Mouse (Mus musculus) neural tube, embryonic 14.5 days (tissue): ENCODE data around the gene Ubac2. TPM values are rescaled to one million over a fixed set of nuclear protein-coding genes. Genes with fewer than 3 reads are reported as not detected.

Source experiments
- ATAC-seq: fragments of 200-750 bp; cut with Nextera tagmentation; 2 replicates; pipeline ENCODE4 v1.8.0; 2017; ENCODE audit warnings: low read depth, mild to moderate bottlenecking, moderate TSS enrichment, moderate library complexity
- H3K27ac ChIP-seq: fragments of 300-500 bp; sonication (generic); 2 replicates; pipeline ENCODE4 v1.5.1; 2014; ENCODE audit warnings: low read depth, mild to moderate bottlenecking, control low read depth, low read length, moderate library complexity, mixed read lengths
- H3K27me3 ChIP-seq: fragments of 300-500 bp; sonication (generic); 2 replicates; pipeline ENCODE4 v1.6.1; 2014; ENCODE audit warnings: low read length; ENCODE audit not compliant: control insufficient read depth, insufficient read depth
- H3K36me3 ChIP-seq: fragments of 300-500 bp; sonication (generic); 2 replicates; pipeline ENCODE4 v1.6.1; 2014; ENCODE audit warnings: low read length, mixed read lengths; ENCODE audit not compliant: control insufficient read depth, insufficient read depth
- H3K4me1 ChIP-seq: fragments of 300-500 bp; sonication (generic); 2 replicates; pipeline ENCODE4 v1.6.1; 2014; ENCODE audit warnings: low read length; ENCODE audit not compliant: control insufficient read depth, insufficient read depth
- H3K4me2 ChIP-seq: fragments of 300-500 bp; sonication (generic); 2 replicates; pipeline ENCODE4 v1.6.1; 2014; ENCODE audit warnings: mild to moderate bottlenecking, low read depth, low read length, control low read depth
- H3K4me3 ChIP-seq: fragments of 300-500 bp; sonication (generic); 2 replicates; pipeline ENCODE4 v1.5.1; 2014; ENCODE audit warnings: low read depth, low read length, control low read depth, mixed read lengths
- H3K9ac ChIP-seq: fragments of 300-500 bp; sonication (generic); replicated peaks from 2 replicates; pipeline ENCODE4 v1.6.1; 2014; ENCODE audit warnings: low read depth, mild to moderate bottlenecking, control low read depth, low read length, mixed read lengths
- H3K9me3 ChIP-seq: fragments of 300-500 bp; sonication (generic); 2 replicates; pipeline ENCODE4 v1.6.1; 2016; ENCODE audit warnings: low read length; ENCODE audit not compliant: control insufficient read depth
- WGBS: fragments of 180-500 bp; shearing (Covaris S2); extraction: QIAGEN DNeasy Blood & Tissue Kit; methylation state at CpG from one replicate; pipeline ENCODE4 v1.1.7; 2014; 5-methylcytosine and 5-hydroxymethylcytosine counted together
- polyA plus RNA-seq: library from polyadenylated mRNA; unstranded; fragments of >200 nt; fragmentation: Nextera tagmentation; extraction: Ambion mirVana; gene quantifications from 2 replicates; pipeline ENCODE4 v1.2.1, GENCODE M21; 2014

The Ubac2 gene
- polyA plus RNA-seq, 1 experiment from 2014 or later = 48.7 TPM

DNA sequence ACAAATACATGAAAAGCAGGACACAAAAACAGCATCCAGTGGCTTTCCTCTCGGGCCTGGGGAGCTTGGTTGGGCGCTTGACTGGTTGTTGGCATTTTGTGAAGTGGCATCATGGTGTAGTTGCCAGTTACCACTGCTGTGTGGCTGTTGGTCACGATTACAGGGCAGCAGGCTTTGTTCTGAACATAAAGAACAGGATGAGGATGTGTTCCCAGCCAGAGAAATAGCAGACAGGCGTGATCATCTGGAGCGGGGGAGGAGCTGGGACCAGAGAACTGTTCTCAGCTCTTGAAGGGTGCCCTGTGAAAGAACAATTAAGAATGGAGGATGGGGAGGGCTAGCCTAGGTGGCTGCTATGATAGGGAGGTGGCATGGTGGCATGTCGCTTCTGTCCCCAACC, 48.5 kb downstream of the Ubac2 start:
- no peaks in the 10 kb centered on the region for H3K27me3 ChIP-seq
- H3K27ac ChIP-seq = no peak overlapping the region
- ATAC-seq = no peak
- no peaks in the 10 kb centered on the region for H3K9me3 ChIP-seq
- no peak overlapping the region for H3K9ac ChIP-seq
- H3K4me2 ChIP-seq = no peak overlapping the region
- H3K4me1 ChIP-seq = no peaks in the 10 kb centered on the region
- no peak overlapping the region for H3K4me3 ChIP-seq
- H3K36me3 ChIP-seq = no peaks in the 10 kb centered on the region
- WGBS = 84% methylated on average over 6 of the region's 6 CpGs

DNA sequence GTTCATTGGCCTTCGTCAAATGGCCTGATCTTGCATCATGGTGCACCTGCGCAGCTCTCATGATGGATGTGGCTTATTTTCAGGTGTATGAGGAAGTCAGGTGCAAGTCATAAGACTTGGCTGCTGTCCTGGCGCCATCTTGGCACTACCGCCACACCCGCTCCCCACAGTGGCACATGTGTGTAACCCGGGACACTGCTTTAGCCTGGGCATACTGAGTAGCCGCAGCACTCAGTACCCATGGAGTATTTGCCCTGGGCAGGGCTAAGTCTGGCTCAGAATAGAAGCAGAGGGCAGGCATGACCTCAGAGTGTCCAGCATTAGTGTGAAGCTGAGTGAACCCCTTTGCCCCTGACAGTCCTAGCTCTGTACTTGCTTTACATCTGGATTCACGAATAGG, 49.0 kb downstream of the Ubac2 start:
- no peak overlapping the region for H3K9ac ChIP-seq
- no peak overlapping the region for H3K4me2 ChIP-seq
- WGBS = 96% methylated on average over 8 of the region's 8 CpGs
- no peak for ATAC-seq
- H3K36me3 ChIP-seq = no peaks in the 10 kb centered on the region
- no peaks in the 10 kb centered on the region for H3K4me1 ChIP-seq
- H3K27ac ChIP-seq = no peak overlapping the region
- H3K4me3 ChIP-seq = no peak overlapping the region
- H3K9me3 ChIP-seq = no peaks in the 10 kb centered on the region
- no peaks in the 10 kb centered on the region for H3K27me3 ChIP-seq

DNA sequence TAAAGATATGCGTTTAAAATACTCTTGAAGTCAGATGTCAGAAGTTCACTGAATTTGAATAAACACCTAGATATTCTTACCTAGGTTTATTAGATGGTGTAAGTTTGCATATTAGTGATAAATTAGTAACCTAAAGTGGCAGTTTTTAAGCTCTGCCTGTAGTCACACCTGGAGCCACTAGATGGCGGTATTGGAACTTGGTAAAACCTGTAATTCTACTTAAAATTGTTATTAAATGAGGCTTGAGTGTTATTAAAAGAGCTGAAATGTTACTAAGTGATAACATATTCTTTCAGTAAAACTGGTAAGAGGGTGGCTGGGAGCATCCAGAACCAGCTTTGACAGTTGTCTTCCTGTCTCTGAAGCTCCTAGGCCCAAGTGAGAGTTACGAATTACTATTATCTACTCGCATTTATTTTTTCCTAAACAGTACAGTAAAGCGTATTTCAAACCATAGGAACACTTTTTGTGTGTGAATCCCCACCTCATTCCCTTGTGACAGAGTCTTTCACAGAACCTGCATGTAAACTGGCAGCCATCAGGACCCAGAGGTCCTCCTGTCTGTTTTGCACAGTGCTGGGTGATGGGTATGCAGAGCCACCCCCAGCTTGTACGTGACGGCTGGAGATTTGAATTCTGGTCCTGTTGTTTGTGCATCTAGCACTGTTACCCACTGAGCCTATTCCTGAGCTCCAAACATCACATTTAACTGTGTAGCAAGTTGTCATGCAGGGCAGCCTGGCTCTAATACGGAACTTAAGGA, 50.1 kb downstream of the Ubac2 start:
- Histone ChIP-seq H3K27me3 (no peaks in the 10 kb centered on the region), H3K4me2 (no peak overlapping the region), H3K9ac (no peak overlapping the region), H3K27ac (no peak overlapping the region), H3K36me3 (no peaks in the 10 kb centered on the region), H3K4me1 (no peaks in the 10 kb centered on the region), H3K4me3 (no peak overlapping the region), H3K9me3 (no peaks in the 10 kb centered on the region)
- WGBS = 69% methylated on average over 8 of the region's 8 CpGs
- ATAC-seq = no peak

DNA sequence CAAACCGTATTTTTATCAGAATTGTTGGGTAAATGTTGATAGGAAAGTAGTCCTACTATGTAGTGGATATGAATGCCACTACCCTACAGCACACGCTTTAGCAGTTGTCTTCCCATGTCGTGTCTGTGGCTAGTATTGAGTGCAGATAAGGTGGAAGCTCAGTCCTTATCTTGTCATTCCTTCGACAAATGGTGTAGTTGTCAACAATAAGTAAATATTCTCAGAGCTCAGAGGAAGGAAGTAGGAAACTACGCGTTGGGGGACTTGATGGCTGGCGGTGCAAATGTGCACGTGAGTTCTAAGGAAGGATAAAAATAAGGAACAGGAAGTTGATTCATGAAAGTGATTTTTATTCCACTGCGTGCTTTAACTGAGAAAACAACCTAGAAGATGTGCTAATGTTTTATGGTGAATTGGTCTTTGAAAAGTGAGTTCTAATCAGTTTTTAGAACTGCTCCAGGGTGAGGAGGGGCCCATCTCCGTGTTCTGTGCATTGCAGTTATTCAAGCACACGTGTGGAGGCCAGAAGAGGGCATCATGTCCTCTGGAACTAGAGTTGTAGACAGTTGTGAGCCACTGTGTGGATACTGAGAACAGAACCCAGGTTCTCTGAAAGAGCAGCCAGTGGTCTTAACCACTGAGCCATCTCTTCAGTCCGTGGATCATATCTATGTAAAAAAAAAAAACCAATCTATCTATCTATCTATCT, 51.0 kb downstream of the Ubac2 start:
- Histone ChIP-seq H3K9ac (no peak overlapping the region), H3K4me3 (no peak overlapping the region), H3K27me3 (no peaks in the 10 kb centered on the region), H3K36me3 (no peaks in the 10 kb centered on the region), H3K27ac (no peak overlapping the region), H3K4me1 (no peaks in the 10 kb centered on the region), H3K4me2 (no peak overlapping the region), H3K9me3 (no peaks in the 10 kb centered on the region)
- WGBS = 90% methylated on average over 12 of the region's 12 CpGs
- no peak for ATAC-seq

DNA sequence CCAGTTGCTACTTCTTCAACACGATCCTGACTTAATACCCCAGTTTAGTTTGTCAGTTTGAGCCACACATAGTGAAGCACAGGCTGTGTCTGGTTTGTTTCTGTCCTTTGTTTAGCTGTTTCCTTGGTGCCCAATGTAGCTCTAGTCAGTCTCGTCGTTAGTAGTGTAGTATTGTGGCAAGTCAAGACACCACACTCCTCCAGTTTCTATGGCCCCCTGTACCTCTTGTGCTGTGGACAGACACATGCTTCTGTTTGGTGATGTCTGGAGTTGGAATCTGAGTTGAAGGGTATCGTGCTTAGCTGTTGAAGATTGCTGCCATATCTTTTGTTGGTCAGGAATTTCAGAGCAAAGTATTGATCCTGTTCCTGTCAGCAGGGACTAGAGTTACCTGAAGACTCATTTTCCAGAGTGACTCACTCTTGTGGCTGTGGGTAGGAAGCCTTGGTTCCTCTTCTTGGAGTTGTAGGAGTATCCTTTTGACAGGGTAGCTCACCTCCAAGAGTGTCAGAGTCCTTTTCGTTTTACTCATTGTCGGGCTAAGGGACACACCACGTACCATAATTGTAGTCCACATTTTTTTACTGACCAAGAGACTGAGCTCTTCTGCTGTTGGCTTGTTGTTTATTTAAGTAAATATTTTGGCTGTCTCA, 52.4 kb downstream of the Ubac2 start:
- Histone ChIP-seq H3K27ac (no peak overlapping the region), H3K4me1 (no peaks in the 10 kb centered on the region), H3K36me3 (no peaks in the 10 kb centered on the region), H3K4me2 (no peak overlapping the region), H3K4me3 (no peak overlapping the region), H3K27me3 (no peaks in the 10 kb centered on the region), H3K9ac (no peak overlapping the region), H3K9me3 (no peaks in the 10 kb centered on the region)
- no peak for ATAC-seq
- WGBS = 83% methylated on average over 7 of the region's 7 CpGs

DNA sequence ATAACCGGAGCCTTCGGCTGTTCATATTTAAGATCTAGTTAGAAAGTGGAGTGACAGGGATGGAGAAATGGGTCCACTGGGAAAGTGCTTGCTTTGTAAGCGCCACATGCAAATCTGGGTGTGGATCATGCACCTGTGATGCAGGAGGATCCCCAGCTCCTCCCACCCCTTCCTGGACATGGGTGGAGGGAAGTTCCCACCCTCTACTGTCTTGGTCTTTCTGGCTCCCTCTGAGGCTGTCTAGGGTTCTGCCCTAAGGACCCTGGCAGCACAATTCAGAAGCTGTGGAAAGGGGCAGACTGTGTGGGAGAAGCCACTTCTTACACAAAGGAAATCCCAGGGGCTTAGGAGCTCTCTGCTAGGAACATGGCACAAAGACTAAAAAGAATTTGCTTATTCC, 53.2 kb downstream of the Ubac2 start:
- Histone ChIP-seq H3K9ac (no peak overlapping the region), H3K9me3 (no peaks in the 10 kb centered on the region), H3K4me1 (no peaks in the 10 kb centered on the region), H3K4me2 (no peak overlapping the region), H3K27ac (no peak overlapping the region), H3K27me3 (no peaks in the 10 kb centered on the region), H3K4me3 (no peak overlapping the region), H3K36me3 (no peaks in the 10 kb centered on the region)
- no peak for ATAC-seq
- 89% methylated on average over 3 of the region's 3 CpGs for WGBS

DNA sequence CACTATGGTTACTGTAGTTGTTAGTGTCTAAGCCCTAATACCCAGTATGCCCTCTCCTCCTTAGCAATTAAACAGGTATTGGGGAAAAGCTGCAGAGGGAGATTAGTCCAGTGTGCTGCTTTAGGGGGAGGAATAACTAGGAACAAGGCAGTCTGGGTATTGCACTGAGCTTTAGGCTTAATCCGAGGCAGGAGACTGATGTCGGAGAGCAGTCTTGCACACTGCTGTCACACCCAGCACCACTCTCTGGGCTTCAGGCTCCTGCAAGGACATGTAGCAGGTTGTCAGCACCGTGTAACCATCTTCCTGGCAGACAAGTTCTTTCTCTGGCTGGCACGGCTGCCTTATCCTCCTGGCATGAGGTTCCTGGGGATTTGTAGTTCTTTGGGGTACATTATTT, 53.8 kb downstream of the Ubac2 start:
- Histone ChIP-seq H3K36me3 (no peaks in the 10 kb centered on the region), H3K9ac (no peak overlapping the region), H3K4me3 (no peak overlapping the region), H3K27me3 (no peaks in the 10 kb centered on the region), H3K4me1 (no peaks in the 10 kb centered on the region), H3K9me3 (no peaks in the 10 kb centered on the region), H3K4me2 (no peak overlapping the region), H3K27ac (no peak overlapping the region)
- 88% methylated on average over 4 of the region's 4 CpGs for WGBS
- ATAC-seq = no peak

DNA sequence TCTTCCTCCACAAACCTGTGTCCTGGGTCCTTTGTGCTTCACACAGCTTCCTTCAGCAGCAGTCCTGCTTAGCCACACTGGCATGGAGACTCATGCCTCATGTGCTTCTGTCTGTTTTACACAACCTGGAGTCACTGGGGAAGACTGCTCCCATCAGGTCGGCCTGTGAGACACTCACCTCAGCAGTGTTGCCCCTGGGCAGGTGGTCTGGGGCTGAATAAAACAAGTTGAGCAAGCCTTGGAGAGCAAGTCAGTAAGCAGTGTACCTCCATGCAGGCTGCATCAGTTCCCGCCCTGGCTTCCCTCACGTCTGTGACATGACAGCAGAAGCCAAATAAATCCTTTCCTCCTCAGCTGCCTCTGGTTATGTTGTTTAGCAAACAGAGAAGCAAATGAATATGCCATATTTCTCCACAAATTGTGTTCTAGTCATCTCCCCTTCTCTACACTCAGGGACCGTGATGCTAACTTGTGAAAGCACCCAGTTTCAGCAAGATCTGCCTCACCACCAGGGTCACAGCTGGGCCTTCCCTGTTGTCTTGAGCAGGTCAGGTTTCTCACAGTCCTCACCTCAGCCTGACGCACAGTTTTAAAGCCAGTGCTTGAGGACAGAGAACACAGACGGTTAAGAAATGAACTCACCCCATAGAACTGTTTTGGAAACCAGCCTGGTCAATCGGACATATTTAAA, 55.6 kb downstream of the Ubac2 start:
- Histone ChIP-seq H3K27me3 (no peaks in the 10 kb centered on the region), H3K9me3 (no peaks in the 10 kb centered on the region), H3K4me2 (no peak overlapping the region), H3K36me3 (no peaks in the 10 kb centered on the region), H3K9ac (no peak overlapping the region), H3K4me1 (no peaks in the 10 kb centered on the region), H3K4me3 (no peak overlapping the region), H3K27ac (no peak overlapping the region)
- no peak for ATAC-seq
- 94% methylated on average over 7 of the region's 7 CpGs for WGBS

DNA sequence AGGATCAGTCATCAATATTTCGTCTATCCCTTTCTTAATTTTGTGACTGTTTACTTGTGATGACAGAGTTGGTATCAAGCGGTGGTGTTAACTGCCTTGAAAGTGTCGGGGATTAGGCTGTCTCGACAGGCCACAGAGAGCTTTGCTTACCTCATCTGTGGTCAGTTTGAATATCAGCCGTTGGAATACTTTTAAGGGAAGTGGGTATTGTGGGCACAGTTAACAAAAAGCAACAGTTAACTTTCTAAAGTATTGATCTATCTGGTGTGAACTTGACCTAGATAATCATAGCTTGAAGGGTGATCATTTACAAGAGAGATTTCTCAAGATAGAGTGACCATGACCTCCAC, 56.2 kb downstream of the Ubac2 start:
- Histone ChIP-seq H3K36me3 (no peaks in the 10 kb centered on the region), H3K27me3 (no peaks in the 10 kb centered on the region), H3K9ac (no peak overlapping the region), H3K4me1 (no peaks in the 10 kb centered on the region), H3K4me3 (no peak overlapping the region), H3K4me2 (no peak overlapping the region), H3K9me3 (no peaks in the 10 kb centered on the region), H3K27ac (no peak overlapping the region)
- no peak for ATAC-seq
- WGBS = 96% methylated on average over 5 of the region's 5 CpGs
